Mouse (Mus musculus): ENCODE measurements around the gene Olfr981. TPM values are rescaled to one million over a fixed set of nuclear protein-coding genes. Genes with fewer than 3 reads are reported as not detected.
"Not testable (repeated sequence)": the region's sequence is repeated elsewhere in the genome, so short reads cannot be mapped to it uniquely, and the experiment has no call there.

The Olfr981 gene
- polyA plus RNA-seq (2014; fragmentation: Nextera tagmentation; extraction: Ambion mirVana) = not detected in 2 replicates

- Histone ChIP-seq H3K4me2 (replicated peaks; ENCODE audit: low read depth, low read length) (no peak within 1 kb of the TSS), H3K9me3 (ENCODE audit: control insufficient read depth, low read length) (no peaks in the 10 kb centered on the region), H3K4me3 (ENCODE audit: low read length) (no peak within 1 kb of the TSS), H3K4me1 (ENCODE audit: control insufficient read depth, insufficient read depth, low read length) (no peaks in the 10 kb centered on the region), H3K9ac (ENCODE audit: low read depth, low read length) (no peak within 1 kb of the TSS), H3K27me3 (ENCODE audit: control insufficient read depth, insufficient read depth, low read length) (no peaks in the 10 kb centered on the region), H3K36me3 (ENCODE audit: control insufficient read depth, insufficient read depth, low read length) (no peaks in the 10 kb centered on the region), H3K27ac (ENCODE audit: low read depth, low read length) (no peak within 1 kb of the TSS)
- ATAC-seq (ENCODE audit: low FRiP score, low TSS enrichment) = no peak
- WGBS = 69% methylated on average over 2 of the region's 2 CpGs
Observed at GRCm38 (mm10) chr9:40021164-40021563, at the start of gene Olfr981. Gene Olfr981 (plus strand): TSS chr9:40021464.

DNA sequence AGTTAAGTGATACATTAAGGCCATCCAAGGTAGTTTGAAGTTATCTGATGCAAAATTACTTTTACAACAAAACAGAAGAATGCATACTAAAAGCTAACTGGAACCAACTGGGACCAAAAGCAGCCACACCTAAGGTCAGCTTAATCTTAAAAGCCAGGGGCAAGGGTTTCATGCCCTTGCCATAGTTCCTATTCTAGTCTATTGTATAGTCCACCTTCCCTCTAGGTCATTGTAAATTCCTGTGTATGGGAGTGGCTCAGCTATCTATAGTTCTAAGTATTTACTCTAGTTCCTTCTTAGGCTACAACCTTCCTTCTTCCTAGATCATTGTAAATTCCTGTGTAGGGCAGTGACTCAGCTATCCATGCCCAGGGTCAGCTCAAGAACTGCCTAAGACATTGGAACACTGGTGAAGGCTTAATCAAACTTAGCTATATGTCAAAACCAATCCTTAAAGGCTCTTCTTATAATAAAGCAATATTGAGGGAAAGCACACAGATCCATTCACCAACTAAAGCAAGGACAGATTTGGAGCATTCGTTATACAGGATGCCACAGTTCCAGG lies 44.6 kb upstream of the Olfr981 start:
- not testable (repeated sequence) for H3K4me3 ChIP-seq (ENCODE audit: low read length); ATAC-seq (ENCODE audit: low FRiP score, low TSS enrichment); H3K9ac ChIP-seq (ENCODE audit: low read depth, low read length); H3K27me3 ChIP-seq (ENCODE audit: control insufficient read depth, insufficient read depth, low read length); H3K4me2 ChIP-seq (replicated peaks; ENCODE audit: low read depth, low read length); H3K9me3 ChIP-seq (ENCODE audit: control insufficient read depth, low read length); H3K27ac ChIP-seq (ENCODE audit: low read depth, low read length); H3K4me1 ChIP-seq (ENCODE audit: control insufficient read depth, insufficient read depth, low read length); H3K36me3 ChIP-seq (ENCODE audit: control insufficient read depth, insufficient read depth, low read length)
- WGBS = 89% methylated on average over 1 of the region's 1 CpGs

- H3K4me1 ChIP-seq (ENCODE audit: control insufficient read depth, insufficient read depth, low read length) = no peaks in the 10 kb centered on the region
- no peak within 1 kb of the TSS for H3K4me3 ChIP-seq (ENCODE audit: low read length)
- H3K9me3 ChIP-seq (ENCODE audit: control insufficient read depth, low read length) = no peaks in the 10 kb centered on the region
- WGBS = 85% methylated on average over 2 of the region's 2 CpGs
- no peak within 1 kb of the TSS for H3K4me2 ChIP-seq (replicated peaks; ENCODE audit: low read depth, low read length)
- no peaks in the 10 kb centered on the region for H3K36me3 ChIP-seq (ENCODE audit: control insufficient read depth, insufficient read depth, low read length)
- H3K9ac ChIP-seq (ENCODE audit: low read depth, low read length) = no peak within 1 kb of the TSS
- ATAC-seq (ENCODE audit: low FRiP score, low TSS enrichment) = no peak
- no peak within 1 kb of the TSS for H3K27ac ChIP-seq (ENCODE audit: low read depth, low read length)
- H3K27me3 ChIP-seq (ENCODE audit: control insufficient read depth, insufficient read depth, low read length) = no peaks in the 10 kb centered on the region
Observed at GRCm38 (mm10) chr9:39991813-39992212, 29.5 kb upstream of the Olfr981 start, which contains the start of gene Olfr978. Gene Olfr978 (plus strand): TSS chr9:39992113.

DNA sequence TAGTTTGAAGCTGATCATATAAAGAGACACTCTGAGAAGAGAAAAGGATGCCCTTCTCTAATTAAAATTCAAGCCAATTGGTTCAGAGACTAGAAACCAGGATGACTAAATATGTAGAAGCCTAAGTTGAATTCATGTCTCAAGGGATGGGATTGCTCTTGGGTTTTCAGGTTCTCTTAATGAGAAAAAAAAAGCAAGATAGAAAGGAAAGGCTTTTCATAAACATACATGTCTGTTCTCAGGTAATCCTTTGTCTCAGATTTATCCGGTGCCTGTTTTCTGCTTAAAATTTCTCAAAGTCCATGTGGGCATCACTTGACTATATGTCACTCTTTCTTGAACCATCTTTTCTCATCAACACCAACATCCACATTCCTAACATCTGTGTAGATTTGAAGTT lies 17.9 kb upstream of the Olfr981 start, which contains the start of gene Olfr979:
TSS of gene Olfr979 (minus strand) at position 101 of the 400 bp plus-strand sequence.
- ATAC-seq (ENCODE audit: low FRiP score, low TSS enrichment) = no peak
- Histone ChIP-seq H3K4me2 (replicated peaks; ENCODE audit: low read depth, low read length) (no peak within 1 kb of the TSS), H3K9ac (ENCODE audit: low read depth, low read length) (no peak within 1 kb of the TSS), H3K36me3 (ENCODE audit: control insufficient read depth, insufficient read depth, low read length) (no peaks in the 10 kb centered on the region), H3K27me3 (ENCODE audit: control insufficient read depth, insufficient read depth, low read length) (no peaks in the 10 kb centered on the region), H3K4me3 (ENCODE audit: low read length) (no peak within 1 kb of the TSS), H3K9me3 (ENCODE audit: control insufficient read depth, low read length) (no peaks in the 10 kb centered on the region), H3K4me1 (ENCODE audit: control insufficient read depth, insufficient read depth, low read length) (no peaks in the 10 kb centered on the region), H3K27ac (ENCODE audit: low read depth, low read length) (no peak within 1 kb of the TSS)
- WGBS = 97% methylated on average over 1 of the region's 1 CpGs

DNA sequence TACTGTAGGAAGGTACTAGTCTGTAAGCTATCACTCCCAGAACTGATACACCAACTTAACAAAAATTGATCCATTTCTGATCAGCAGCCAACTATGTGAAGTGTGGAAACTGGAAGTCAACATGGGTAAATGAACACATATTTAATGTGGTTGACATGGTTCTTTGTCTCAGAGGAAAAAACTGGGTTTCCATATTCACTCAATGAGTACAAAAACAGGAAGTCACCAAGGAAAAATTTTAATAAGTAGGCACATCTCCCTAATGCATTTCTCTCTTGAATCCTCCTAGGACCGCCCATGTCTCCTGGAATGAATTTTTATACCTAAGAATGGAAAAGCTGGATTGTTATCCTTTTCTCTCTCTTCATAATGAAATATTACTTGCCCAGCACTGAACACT lies 11.8 kb upstream of the Olfr981 start, which contains the start of gene Olfr980:
TSS of gene Olfr980 (minus strand) at position 101 of the 400 bp plus-strand sequence.
- ATAC-seq (ENCODE audit: low FRiP score, low TSS enrichment) = no peak
- H3K36me3 ChIP-seq (ENCODE audit: control insufficient read depth, insufficient read depth, low read length) = no peaks in the 10 kb centered on the region
- no peaks in the 10 kb centered on the region for H3K27me3 ChIP-seq (ENCODE audit: control insufficient read depth, insufficient read depth, low read length)
- H3K27ac ChIP-seq (ENCODE audit: low read depth, low read length) = no peak within 1 kb of the TSS
- no peak within 1 kb of the TSS for H3K9ac ChIP-seq (ENCODE audit: low read depth, low read length)
- no peak within 1 kb of the TSS for H3K4me2 ChIP-seq (replicated peaks; ENCODE audit: low read depth, low read length)
- H3K4me1 ChIP-seq (ENCODE audit: control insufficient read depth, insufficient read depth, low read length) = no peaks in the 10 kb centered on the region
- no peaks in the 10 kb centered on the region for H3K9me3 ChIP-seq (ENCODE audit: control insufficient read depth, low read length)
- 91% methylated on average over 1 of the region's 1 CpGs for WGBS
- H3K4me3 ChIP-seq (ENCODE audit: low read length) = no peak within 1 kb of the TSS

- no peak overlapping the region for H3K4me3 ChIP-seq (ENCODE audit: low read length)
- no peaks in the 10 kb centered on the region for H3K27me3 ChIP-seq (ENCODE audit: control insufficient read depth, insufficient read depth, low read length)
- no peak overlapping the region for H3K9ac ChIP-seq (ENCODE audit: low read depth, low read length)
- H3K9me3 ChIP-seq (ENCODE audit: control insufficient read depth, low read length) = no peaks in the 10 kb centered on the region
- ATAC-seq (ENCODE audit: low FRiP score, low TSS enrichment) = no peak
- H3K27ac ChIP-seq (ENCODE audit: low read depth, low read length) = no peak overlapping the region
- WGBS = 94% methylated on average over 19 of the region's 19 CpGs
- H3K4me2 ChIP-seq (replicated peaks; ENCODE audit: low read depth, low read length) = no peak overlapping the region
- H3K36me3 ChIP-seq (ENCODE audit: control insufficient read depth, insufficient read depth, low read length) = no peaks in the 10 kb centered on the region
- no peaks in the 10 kb centered on the region for H3K4me1 ChIP-seq (ENCODE audit: control insufficient read depth, insufficient read depth, low read length)
Observed at GRCm38 (mm10) chr9:40050138-40050537, 28.9 kb downstream of the Olfr981 start.

DNA sequence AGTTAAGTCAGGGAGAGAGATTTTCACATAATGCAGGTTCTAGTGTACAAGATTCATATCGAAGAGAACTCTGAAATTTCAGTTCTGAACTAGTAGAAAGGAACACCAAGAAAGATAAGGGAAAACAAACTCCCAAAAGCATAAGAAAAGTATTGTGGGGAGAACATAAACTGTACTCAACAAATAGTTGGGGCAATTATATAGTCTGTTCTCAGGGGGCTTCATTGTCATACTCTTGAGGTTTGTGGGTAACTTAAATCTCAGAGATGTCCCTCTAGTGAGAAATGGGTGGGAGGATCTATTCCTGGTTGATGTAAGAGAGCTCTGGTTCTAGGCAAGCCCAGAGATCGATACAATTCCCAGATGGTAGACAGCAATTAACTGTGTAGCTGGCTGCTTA lies 52.3 kb downstream of the Olfr981 start, which contains the start of gene Olfr982:
TSS of gene Olfr982 (plus strand) at position 301 of the 400 bp plus-strand sequence.
- Histone ChIP-seq H3K4me2 (replicated peaks; ENCODE audit: low read depth, low read length) (no peak within 1 kb of the TSS), H3K27ac (ENCODE audit: low read depth, low read length) (no peak within 1 kb of the TSS), H3K4me1 (ENCODE audit: control insufficient read depth, insufficient read depth, low read length) (no peaks in the 10 kb centered on the region), H3K4me3 (ENCODE audit: low read length) (no peak within 1 kb of the TSS), H3K9ac (ENCODE audit: low read depth, low read length) (no peak within 1 kb of the TSS), H3K9me3 (ENCODE audit: control insufficient read depth, low read length) (no peaks in the 10 kb centered on the region), H3K27me3 (ENCODE audit: control insufficient read depth, insufficient read depth, low read length) (no peaks in the 10 kb centered on the region), H3K36me3 (ENCODE audit: control insufficient read depth, insufficient read depth, low read length) (no peaks in the 10 kb centered on the region)
- 80% methylated on average over 2 of the region's 2 CpGs for WGBS
- ATAC-seq (ENCODE audit: low FRiP score, low TSS enrichment) = no peak

Other genes with a start within 250 kb of the Olfr981 start
- not detected in 2 replicates for gene Olfr968, start 238.2 kb upstream of the Olfr981 start, polyA plus RNA-seq (2014; fragmentation: Nextera tagmentation; extraction: Ambion mirVana)
- not detected in 2 replicates for gene Olfr969, start 230.5 kb upstream of the Olfr981 start, polyA plus RNA-seq (2014; fragmentation: Nextera tagmentation; extraction: Ambion mirVana)
- not detected in 2 replicates for gene Olfr970, start 212.6 kb upstream of the Olfr981 start, polyA plus RNA-seq (2014; fragmentation: Nextera tagmentation; extraction: Ambion mirVana)
- not detected in 2 replicates for gene Olfr971, start 184.6 kb upstream of the Olfr981 start, polyA plus RNA-seq (2014; fragmentation: Nextera tagmentation; extraction: Ambion mirVana)
- gene Olfr972, start 155.0 kb upstream of the Olfr981 start, polyA plus RNA-seq (2014; fragmentation: Nextera tagmentation; extraction: Ambion mirVana) = not detected in 2 replicates
- gene Olfr229, start 114.1 kb upstream of the Olfr981 start, polyA plus RNA-seq (2014; fragmentation: Nextera tagmentation; extraction: Ambion mirVana) = not detected in 2 replicates
- gene Olfr974, start 84.0 kb upstream of the Olfr981 start, polyA plus RNA-seq (2014; fragmentation: Nextera tagmentation; extraction: Ambion mirVana) = not detected in 2 replicates
- 0.07 TPM in 1 of 2 replicates, not detected in the other for gene Olfr975, start 69.4 kb upstream of the Olfr981 start, polyA plus RNA-seq (2014; fragmentation: Nextera tagmentation; extraction: Ambion mirVana)
- gene Olfr976, start 60.3 kb upstream of the Olfr981 start, polyA plus RNA-seq (2014; fragmentation: Nextera tagmentation; extraction: Ambion mirVana) = not detected in 2 replicates
- gene Olfr978, start 29.4 kb upstream of the Olfr981 start, polyA plus RNA-seq (2014; fragmentation: Nextera tagmentation; extraction: Ambion mirVana) = not detected in 2 replicates
- gene Olfr979, start 18.0 kb upstream of the Olfr981 start, polyA plus RNA-seq (2014; fragmentation: Nextera tagmentation; extraction: Ambion mirVana) = not detected in 2 replicates
- gene Olfr980, start 11.9 kb upstream of the Olfr981 start, polyA plus RNA-seq (2014; fragmentation: Nextera tagmentation; extraction: Ambion mirVana) = not detected in 2 replicates
- gene Olfr982, start 52.4 kb downstream of the Olfr981 start, polyA plus RNA-seq (2014; fragmentation: Nextera tagmentation; extraction: Ambion mirVana) = not detected in 2 replicates
- gene Olfr983, start 72.1 kb downstream of the Olfr981 start, polyA plus RNA-seq (2014; fragmentation: Nextera tagmentation; extraction: Ambion mirVana) = not detected in 2 replicates
- gene Olfr984, start 92.7 kb downstream of the Olfr981 start, polyA plus RNA-seq (2014; fragmentation: Nextera tagmentation; extraction: Ambion mirVana) = not detected in 2 replicates
- gene Olfr985, start 108.7 kb downstream of the Olfr981 start, polyA plus RNA-seq (2014; fragmentation: Nextera tagmentation; extraction: Ambion mirVana) = not detected in 2 replicates
- not detected in 2 replicates for gene Tmem225, start 126.7 kb downstream of the Olfr981 start, polyA plus RNA-seq (2014; fragmentation: Nextera tagmentation; extraction: Ambion mirVana)
- not detected in 2 replicates for gene Olfr986, start 159.5 kb downstream of the Olfr981 start, polyA plus RNA-seq (2014; fragmentation: Nextera tagmentation; extraction: Ambion mirVana)
- 7.2 and 8.5 TPM in 2 replicates for gene Zfp202, start 170.9 kb downstream of the Olfr981 start, polyA plus RNA-seq (2014; fragmentation: Nextera tagmentation; extraction: Ambion mirVana)
- 0.20 and 0.24 TPM in 2 replicates for gene Scn3b, start 247.8 kb downstream of the Olfr981 start, polyA plus RNA-seq (2014; fragmentation: Nextera tagmentation; extraction: Ambion mirVana)

Measured in kidney, embryonic 14.5 days (tissue).